Mouse (Mus musculus): Measurements from ENCODE around the gene Itpripl2.

Itpripl2 gene

GRCm38 (mm10) chr7:118443895-118444485 is 47.8 kb downstream of the Itpripl2 start:
- DNase-seq (ENCODE audit: low spot score in 2 of 2) = no peak

- DNase-seq (ENCODE audit: low spot score in 2 of 2) = no peak
Observed at GRCm38 (mm10) chr7:118443371-118443770, 48.4 kb downstream of the Itpripl2 start.

- no peak for DNase-seq (ENCODE audit: low spot score in 2 of 2)
Observed at GRCm38 (mm10) chr7:118441535-118441934, 50.2 kb downstream of the Itpripl2 start.

GRCm38 (mm10) chr7:118437101-118437802 is 54.5 kb downstream of the Itpripl2 start:
- DNase-seq (ENCODE audit: low spot score in 2 of 2) = no peak
